Mouse (Mus musculus): ENCODE results near the gene Hist1h2bp.
"Not testable (repeated sequence)": the region's sequence is repeated elsewhere in the genome, so short reads cannot be mapped to it uniquely, and the experiment has no call there.

Gene Hist1h2bp

GRCm38 (mm10) chr13:21786899-21787629 is at the start of gene Hist1h2bp, which contains the start of gene Hist1h2an:
Gene Hist1h2bp, plus strand, starts transcription at chr13:21787461.
Gene Hist1h2an, minus strand, starts transcription at chr13:21787218.
- peak; percentile 85 for DNase-seq (ENCODE audit: low spot score)

GRCm38 (mm10) chr13:21745006-21745405 is 42.3 kb upstream of the Hist1h2bp start:
- no peak for DNase-seq (ENCODE audit: low spot score)

DNA sequence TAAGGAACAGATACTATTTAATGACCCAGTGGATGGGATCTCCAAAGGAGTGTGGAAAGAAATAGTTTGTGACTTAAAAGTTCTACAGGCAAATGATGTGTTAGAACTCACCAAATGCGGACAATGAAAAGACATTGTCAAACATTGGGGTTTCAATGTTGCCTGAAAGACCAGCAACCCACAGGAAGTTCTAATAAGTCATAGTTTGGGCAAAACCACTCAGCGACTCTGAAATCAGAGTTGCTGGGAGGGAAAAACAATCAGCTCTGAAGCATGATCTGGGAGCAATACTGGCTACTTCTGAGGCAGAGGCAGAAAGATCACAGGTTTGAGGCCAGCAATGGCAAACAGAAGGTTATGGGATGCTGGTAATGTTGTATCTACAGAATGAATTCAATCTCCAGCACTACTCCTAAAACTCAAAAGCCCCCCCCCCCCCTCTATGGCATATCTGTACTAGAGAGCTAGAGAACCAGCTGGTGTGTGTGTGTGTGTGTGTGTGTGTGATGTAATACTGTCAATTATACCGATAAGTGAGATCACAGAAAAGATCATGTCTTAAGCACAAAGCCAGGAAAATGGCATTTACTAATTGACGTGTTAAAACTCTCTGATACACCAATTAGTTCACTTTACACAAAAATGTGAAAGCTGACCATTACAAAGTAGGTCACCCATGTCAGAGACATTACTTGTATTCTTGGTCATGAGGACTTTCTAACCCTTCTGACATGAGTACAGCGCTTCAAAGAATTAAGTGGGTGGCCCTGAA is 37.7 kb upstream of the Hist1h2bp start:
- no peak for DNase-seq (ENCODE audit: low spot score)

- peak; percentile 86 for DNase-seq (ENCODE audit: low spot score)
These were observed 36.9 kb upstream of the Hist1h2bp start, which contains the start of gene Hist1h4k for GRCm38 (mm10) chr13:21750159-21751017. Gene Hist1h4k, minus strand, starts transcription at chr13:21750505.

GRCm38 (mm10) chr13:21751417-21751816 is 35.8 kb upstream of the Hist1h2bp start:
- DNase-seq (ENCODE audit: low spot score): no peak

- DNase-seq (ENCODE audit: low spot score): no peak
These were observed 35.4 kb upstream of the Hist1h2bp start for GRCm38 (mm10) chr13:21751827-21752226.

GRCm38 (mm10) chr13:21752356-21752755 is 34.9 kb upstream of the Hist1h2bp start:
- no peak for DNase-seq (ENCODE audit: low spot score)

GRCm38 (mm10) chr13:21753051-21753523 is 34.2 kb upstream of the Hist1h2bp start:
- no peak for DNase-seq (ENCODE audit: low spot score)

DNA sequence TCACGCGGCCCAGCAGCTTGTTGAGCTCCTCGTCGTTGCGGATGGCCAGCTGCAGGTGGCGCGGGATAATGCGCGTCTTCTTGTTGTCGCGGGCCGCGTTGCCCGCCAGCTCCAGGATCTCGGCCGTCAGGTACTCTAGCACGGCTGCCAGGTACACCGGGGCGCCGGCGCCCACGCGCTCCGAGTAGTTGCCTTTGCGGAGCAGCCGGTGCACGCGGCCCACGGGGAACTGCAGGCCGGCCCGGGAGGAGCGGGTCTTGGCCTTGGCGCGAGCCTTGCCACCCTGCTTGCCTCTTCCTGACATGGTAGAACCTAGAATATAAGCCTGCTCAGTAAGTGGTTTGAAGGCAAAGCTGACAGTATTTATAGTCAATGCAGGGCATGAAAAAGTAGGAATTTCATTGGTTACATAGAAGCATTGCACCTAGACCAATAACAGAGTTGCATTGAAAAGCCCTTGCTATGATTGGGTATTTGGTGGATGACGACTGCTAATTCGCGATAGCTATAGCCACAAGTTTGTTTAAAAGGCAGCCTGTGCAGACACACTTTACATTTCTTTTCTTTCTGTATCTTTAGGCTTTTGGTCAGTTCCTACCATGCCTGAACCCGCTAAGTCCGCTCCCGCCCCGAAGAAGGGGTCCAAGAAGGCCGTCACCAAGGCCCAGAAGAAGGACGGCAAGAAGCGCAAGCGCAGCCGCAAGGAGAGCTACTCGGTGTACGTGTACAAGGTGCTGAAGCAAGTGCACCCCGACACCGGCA is 33.6 kb upstream of the Hist1h2bp start, which contains the start of the genes Hist1h2ak and Hist1h2bn:
Gene Hist1h2ak, minus strand, starts transcription at position 304 of the 762 bp plus-strand sequence.
Gene Hist1h2bn, plus strand, starts transcription at position 600 of the 762 bp plus-strand sequence.
- DNase-seq (ENCODE audit: low spot score): peak; percentile 77

DNA sequence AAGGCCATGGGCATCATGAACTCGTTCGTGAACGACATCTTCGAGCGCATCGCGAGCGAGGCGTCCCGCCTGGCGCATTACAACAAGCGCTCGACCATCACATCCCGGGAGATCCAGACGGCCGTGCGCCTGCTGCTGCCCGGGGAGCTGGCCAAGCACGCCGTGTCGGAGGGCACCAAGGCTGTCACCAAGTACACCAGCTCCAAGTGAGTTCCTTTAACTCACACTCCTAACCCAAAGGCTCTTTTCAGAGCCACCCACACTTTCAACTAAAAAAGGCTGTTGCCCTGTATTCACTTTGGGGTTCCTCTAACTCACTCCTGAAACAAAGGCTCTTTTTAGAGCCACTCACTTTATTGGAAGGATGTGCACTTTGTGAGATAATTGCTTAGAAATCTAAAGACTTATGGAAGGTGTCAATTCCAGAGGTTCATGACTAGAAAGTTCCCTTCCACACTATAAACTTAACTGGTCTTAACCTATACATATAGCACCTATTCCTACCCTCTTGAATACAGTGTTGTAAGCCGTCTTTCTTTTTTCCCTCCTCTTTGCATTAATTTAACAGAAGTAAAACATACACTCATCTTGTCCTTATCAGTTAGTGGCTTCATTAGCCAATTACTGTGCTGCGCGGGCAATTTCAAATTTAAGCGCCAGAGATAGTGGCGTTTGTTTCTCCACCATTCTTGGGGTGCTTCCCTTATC is 32.8 kb upstream of the Hist1h2bp start:
- DNase-seq (ENCODE audit: low spot score): not testable (repeated sequence)

DNA sequence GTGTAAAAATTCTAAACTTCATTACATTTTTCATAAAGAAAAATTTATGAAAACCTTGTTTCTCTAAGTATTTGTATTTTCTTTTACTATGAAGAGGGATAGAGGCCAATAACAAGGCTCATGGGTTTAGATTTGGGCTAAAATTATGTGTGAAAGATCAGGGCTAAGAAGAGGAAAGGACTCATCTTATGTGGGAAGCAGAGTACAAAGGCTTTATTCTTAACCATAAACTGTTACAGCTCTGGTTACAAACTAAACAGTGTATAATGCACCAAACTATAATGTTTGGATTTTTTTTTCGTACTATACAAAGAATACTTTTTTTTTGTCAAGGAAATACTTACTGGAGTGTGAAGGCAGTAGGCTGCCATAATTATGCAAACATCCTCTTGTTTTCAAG is 31.6 kb upstream of the Hist1h2bp start:
- DNase-seq (ENCODE audit: low spot score): no peak

- DNase-seq (ENCODE audit: low spot score): peak; percentile 79
These were observed 8.2 kb upstream of the Hist1h2bp start for GRCm38 (mm10) chr13:21778814-21779766.

- peak; percentile 20 for DNase-seq (ENCODE audit: low spot score)
These were observed 7.2 kb upstream of the Hist1h2bp start, which contains the start of gene Hist1h1b for GRCm38 (mm10) chr13:21779767-21780731. Gene Hist1h1b, minus strand, starts transcription at chr13:21780625.

DNA sequence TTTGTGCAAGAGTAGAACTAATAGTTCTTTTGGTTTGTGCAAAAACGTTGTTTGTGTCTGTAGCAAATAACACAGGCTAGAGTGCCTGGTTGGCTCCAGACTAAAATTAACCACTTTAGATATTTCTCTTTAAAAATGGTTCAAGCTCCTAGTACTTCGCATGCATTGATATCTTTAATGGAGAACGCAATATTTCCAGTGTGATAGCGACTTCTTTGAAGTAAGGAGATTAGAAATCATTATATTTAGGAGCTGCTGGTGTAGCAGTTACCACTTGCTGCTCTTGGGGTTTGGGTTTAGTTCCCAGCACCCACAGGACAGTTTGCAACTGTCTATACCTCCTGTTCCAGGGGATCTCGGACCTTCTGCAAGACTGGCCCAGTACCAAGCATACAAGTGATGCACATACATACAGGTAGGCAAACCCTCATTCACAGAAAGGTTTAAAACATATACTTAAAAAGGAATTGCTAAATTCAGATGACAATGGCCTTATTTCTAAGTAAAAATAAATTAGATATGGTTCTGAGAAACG is 6.2 kb upstream of the Hist1h2bp start:
- no peak for DNase-seq (ENCODE audit: low spot score)

DNA sequence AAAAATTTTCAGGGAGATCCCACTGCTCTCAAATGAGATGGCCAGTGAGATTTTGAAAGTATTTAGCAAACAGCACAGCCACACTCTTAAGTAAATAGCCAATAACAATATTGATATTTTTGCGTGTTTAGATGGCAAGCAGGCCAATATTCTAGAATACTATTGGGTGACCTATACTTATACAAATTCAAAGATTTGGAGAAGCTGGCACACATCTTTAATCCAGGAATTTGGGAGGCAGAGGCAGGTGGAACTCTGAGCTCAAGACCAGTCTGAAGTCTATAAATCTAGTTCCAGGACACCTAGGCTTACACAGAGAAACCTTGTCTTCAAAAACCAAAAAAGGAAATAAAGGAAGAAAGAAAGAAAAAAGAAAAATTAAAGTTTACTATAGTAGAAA is 5.6 kb upstream of the Hist1h2bp start:
- DNase-seq (ENCODE audit: low spot score): no peak

GRCm38 (mm10) chr13:21782361-21783254 is 4.7 kb upstream of the Hist1h2bp start:
- not testable (repeated sequence) for DNase-seq (ENCODE audit: low spot score)

GRCm38 (mm10) chr13:21783255-21783617 is 4.0 kb upstream of the Hist1h2bp start, which contains the start of gene Hist1h3i:
Gene Hist1h3i, minus strand, starts transcription at chr13:21783370.
- peak; percentile 69 for DNase-seq (ENCODE audit: low spot score)
